Comparison of ENCODE assay signal across 9 mouse cellular contexts in the genomic region with DNA sequence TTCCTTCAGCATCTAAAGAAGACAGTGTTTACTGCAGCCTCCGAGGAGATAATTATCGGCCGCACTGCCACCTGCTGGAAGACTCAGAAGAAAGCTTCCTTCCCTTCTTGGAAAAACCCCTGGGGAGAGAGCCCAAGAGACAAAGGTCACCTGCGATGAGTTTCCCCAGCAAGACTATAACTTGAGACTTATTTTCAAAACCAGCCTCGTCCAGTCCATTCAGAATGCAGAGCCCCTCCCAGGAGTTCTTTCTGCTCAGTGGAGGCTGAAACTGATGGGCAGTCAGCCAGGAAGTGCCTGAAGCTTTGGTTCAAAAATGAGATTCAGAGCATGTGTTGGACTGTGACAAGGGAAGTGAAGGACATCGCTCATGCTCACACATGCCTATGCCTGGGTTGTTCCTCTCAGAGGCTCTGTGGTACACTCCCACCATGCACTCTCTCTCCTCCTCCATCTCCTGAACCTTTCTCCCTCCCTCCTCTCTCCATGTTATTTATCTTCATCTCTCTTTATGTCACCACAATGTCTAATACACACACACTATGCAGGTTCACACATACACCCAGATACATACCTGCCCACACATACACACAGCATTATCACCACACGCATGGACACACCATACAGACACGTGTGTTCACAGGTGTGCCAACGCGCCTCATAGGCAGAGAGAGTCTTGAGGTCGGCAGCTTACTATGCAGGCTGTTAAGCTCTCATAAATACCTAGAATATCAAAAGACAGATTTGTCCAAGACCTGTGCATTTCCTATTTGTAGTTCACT.
DNase-seq lines count a peak whose midpoint lies in the region; ATAC-seq lines count a peak whose summit lies in the region.
"Had no signal": no experiment of that assay in that cellular context is flagged by ENCODE, and none has a peak within 500 bp of the region (broad histone marks: within the 10 kb centered on the region; RNA-seq: fewer than 3 reads in every experiment).

No protein-coding gene starts in this region.

- no peaks in the 10 kb centered on the region for H3K9me3 ChIP-seq in intestine, embryonic 16.5 days (ENCODE audit: control insufficient read depth, low read length)
- H3K9me3 ChIP-seq in neural tube, embryonic 14.5 days (ENCODE audit: control insufficient read depth, low read length), result no peaks in the 10 kb centered on the region
- H3K9me3 ChIP-seq: G1E had no signal

- peak; percentile 69 for DNase-seq in left cerebral cortex, adult 18-20 months (ENCODE audit: low spot score in 2 of 2)
- DNase-seq in left cerebral cortex, adult 8-10 months (ENCODE audit: low spot score in 2 of 2), result no peak
- peak; percentile 40 to 47 for DNase-seq in cerebellum, postnatal 36 days
- DNase-seq in left cerebral cortex, postnatal 4 days, result peak; percentile 69
- DNase-seq in thymus, postnatal 4 days, result peak; percentile 59

- no peaks in the 10 kb centered on the region for H3K36me3 ChIP-seq in intestine, embryonic 16.5 days (ENCODE audit: control insufficient read depth, insufficient read depth, low read length)
- no peaks in the 10 kb centered on the region for H3K36me3 ChIP-seq in neural tube, embryonic 14.5 days (ENCODE audit: control insufficient read depth, insufficient read depth, low read length)
- H3K36me3 ChIP-seq: G1E had no signal

- no peak overlapping the region for H3K4me3 ChIP-seq in intestine, embryonic 16.5 days (ENCODE audit: low read length)
- H3K4me3 ChIP-seq in neural tube, embryonic 14.5 days (ENCODE audit: low read depth, low read length), result no peak overlapping the region

- peak; percentile 57 for ATAC-seq in granulocyte monocyte progenitor cell, adult 5-6 weeks (replicated peaks; ENCODE audit: poor library complexity, severe bottlenecking)
- peak; percentile 30; the same call in 1 of the 2 replicates for ATAC-seq in intestine, embryonic 16.5 days
- ATAC-seq in neural tube, embryonic 14.5 days (ENCODE audit: low read depth), result peak; percentile 31

- H3K27me3 ChIP-seq in intestine, embryonic 16.5 days (replicated peaks; ENCODE audit: control insufficient read depth, insufficient read depth, low read length), result no peaks in the 10 kb centered on the region
- no peaks in the 10 kb centered on the region for H3K27me3 ChIP-seq in neural tube, embryonic 14.5 days (ENCODE audit: control insufficient read depth, insufficient read depth, low read length)

- WGBS in intestine, embryonic 16.5 days, result 54% methylated on average over 11 of the region's 11 CpGs
- 62% methylated on average over 11 of the region's 11 CpGs for WGBS in neural tube, embryonic 14.5 days

- H3K27ac ChIP-seq in intestine, embryonic 16.5 days (ENCODE audit: low read length), result no peak overlapping the region
- H3K27ac ChIP-seq in neural tube, embryonic 14.5 days (ENCODE audit: low read depth, low read length), result no peak overlapping the region

- no peak overlapping the region for H3K9ac ChIP-seq in intestine, embryonic 16.5 days (ENCODE audit: low read depth, low read length)
- H3K9ac ChIP-seq in neural tube, embryonic 14.5 days (replicated peaks; ENCODE audit: low read depth, low read length), result no peak overlapping the region

- intact Hi-C loops in left cerebral cortex, postnatal 4 days (cut with DNase I), result loop anchor here (2.0 to 10.0 kb wide), 5 partner anchors 115 to 1807 kb away; no protein-coding TSS in a partner anchor

- H3K4me2 ChIP-seq in intestine, embryonic 16.5 days (ENCODE audit: low read depth, low read length), result no peak overlapping the region
- no peak overlapping the region for H3K4me2 ChIP-seq in neural tube, embryonic 14.5 days (ENCODE audit: low read depth, low read length)

- peaks cover 6% of the 10 kb centered on the region; the same call in 1 of the 2 replicates for H3K4me1 ChIP-seq in intestine, embryonic 16.5 days (ENCODE audit: control insufficient read depth, insufficient read depth, low read length)
- H3K4me1 ChIP-seq in neural tube, embryonic 14.5 days (ENCODE audit: control insufficient read depth, insufficient read depth, low read length), result no peaks in the 10 kb centered on the region

Comparison
In these comparisons a context has a peak if more than half of its experiments do, and no peak if none do; other contexts are left out.
1. DNase-seq: peak in left cerebral cortex, adult 18-20 months (2 of 2), cerebellum, postnatal 36 days (2 of 2), left cerebral cortex, postnatal 4 days (single experiment) and thymus, postnatal 4 days (single experiment); none in left cerebral cortex, adult 8-10 months (0 of 2).
2. Peak in every context shown above with its lines, with median percentiles within 50 percentile points of each other: ATAC-seq.